Comparison of ENCODE assay signal across 13 mouse cellular contexts in genomic region chr3:66033346-66033745, GRCm38 (mm10).
A peak's percentile ranks its signal among the peaks of the same experiment; 100 is the strongest.
DNase-seq lines count a peak whose midpoint lies in the region; ATAC-seq and TF ChIP-seq lines count a peak whose summit lies in the region.
"Had no signal": no experiment of that assay in that cellular context is flagged by ENCODE, and none has a peak within 500 bp of the region (broad histone marks: within the 10 kb centered on the region; RNA-seq: fewer than 3 reads in every experiment).

No protein-coding gene starts in this region.

- ATAC-seq in kidney, embryonic 15.5 days (replicated peaks; ENCODE audit: low FRiP score): no peak
- ATAC-seq: activated CD4-positive, CD25-positive, alpha-beta regulatory T cell, adult 4 months; forebrain, embryonic 14.5 days had no signal

- TF ChIP-seq POLR2A in thymus, adult 2 months (IDR thresholded peaks at IDR 0.05; ENCODE audit: control insufficient read depth, extremely low read depth, insufficient read depth, low read length, poor library complexity): no peak

- H3K27ac ChIP-seq in kidney, embryonic 15.5 days: peak overlapping the region; percentile 32; the same call in 1 of the 2 replicates
- no peak overlapping the region for H3K27ac ChIP-seq in thymus, adult 2 months (ENCODE audit: control insufficient read depth, insufficient read depth, low read length)
- no peak overlapping the region for H3K27ac ChIP-seq in midbrain, embryonic 10.5 days (replicated peaks)
- H3K27ac ChIP-seq: embryonic facial prominence, embryonic 13.5 days had no signal

- H3K36me3 ChIP-seq in kidney, embryonic 15.5 days: no peaks in the 10 kb centered on the region
- no peaks in the 10 kb centered on the region for H3K36me3 ChIP-seq in thymus, adult 2 months (ENCODE audit: control insufficient read depth, insufficient read depth, low read length)
- no peaks in the 10 kb centered on the region for H3K36me3 ChIP-seq in midbrain, embryonic 10.5 days
- H3K36me3 ChIP-seq: embryonic facial prominence, embryonic 13.5 days had no signal

- no peak overlapping the region for H3K9ac ChIP-seq in kidney, embryonic 15.5 days
- H3K9ac ChIP-seq: embryonic facial prominence, embryonic 13.5 days had no signal

- no peaks in the 10 kb centered on the region for H3K27me3 ChIP-seq in kidney, embryonic 15.5 days
- H3K27me3 ChIP-seq in thymus, adult 2 months (ENCODE audit: control insufficient read depth, insufficient read depth, low read length): no peaks in the 10 kb centered on the region
- H3K27me3 ChIP-seq in midbrain, embryonic 10.5 days (ENCODE audit: low read depth, poor library complexity, severe bottlenecking): no peaks in the 10 kb centered on the region
- H3K27me3 ChIP-seq: embryonic facial prominence, embryonic 13.5 days had no signal

- H3K4me2 ChIP-seq in kidney, embryonic 15.5 days: no peak overlapping the region
- H3K4me2 ChIP-seq: embryonic facial prominence, embryonic 13.5 days; midbrain, embryonic 11.5 days had no signal

- DNase-seq in cerebellum, postnatal 14 days: peak; percentile 14 to 22
- no peak for DNase-seq in cerebellum, adult 9-11 months
- no peak for DNase-seq in kidney, postnatal 25 days
- peak; percentile 36 for DNase-seq in Muller cell, postnatal 12 days (ENCODE audit: inconsistent ontology term)
- peak; percentile 93 for DNase-seq in gonadal fat pad, adult 2 months (ENCODE audit: low read depth)
- DNase-seq in thymus, adult 2 months: no peak
- no peak for DNase-seq in midbrain, embryonic 10.5 days (ENCODE audit: low spot score)
- DNase-seq: cerebellum, postnatal 36 days had no signal

- peaks cover 4% of the 10 kb centered on the region; the same call in 1 of the 2 replicates for H3K4me1 ChIP-seq in kidney, embryonic 15.5 days
- H3K4me1 ChIP-seq in thymus, adult 2 months (replicated peaks; ENCODE audit: control insufficient read depth, insufficient read depth, low read length): no peaks in the 10 kb centered on the region
- no peaks in the 10 kb centered on the region for H3K4me1 ChIP-seq in midbrain, embryonic 10.5 days

- no peak overlapping the region for H3K4me3 ChIP-seq in kidney, embryonic 15.5 days (replicated peaks)
- H3K4me3 ChIP-seq in thymus, adult 2 months (ENCODE audit: control insufficient read depth, insufficient read depth, low read length): no peak overlapping the region
- no peak overlapping the region for H3K4me3 ChIP-seq in midbrain, embryonic 10.5 days
- H3K4me3 ChIP-seq: embryonic facial prominence, embryonic 13.5 days had no signal

- WGBS in kidney, embryonic 15.5 days: 55% methylated on average over 2 of the region's 2 CpGs
- 79% methylated on average over 2 of the region's 2 CpGs for WGBS in thymus, adult 2 months
- 94% methylated on average over 2 of the region's 2 CpGs for WGBS in midbrain, embryonic 10.5 days

- H3K9me3 ChIP-seq in kidney, embryonic 15.5 days (replicated peaks): no peaks in the 10 kb centered on the region
- H3K9me3 ChIP-seq in midbrain, embryonic 10.5 days (replicated peaks): 0 out of 2 replicates have a peak, but pooled peaks cover 2% of the 10 kb centered on the region
- H3K9me3 ChIP-seq: embryonic facial prominence, embryonic 13.5 days had no signal

- no peak for TF ChIP-seq CTCF in thymus, adult 2 months (IDR thresholded peaks at IDR 0.05; ENCODE audit: borderline replicate concordance, control insufficient read depth, extremely low read depth, insufficient read depth, low read length, poor library complexity)

Comparison
In these comparisons a context has a peak if more than half of its experiments do, and no peak if none do; other contexts are left out.
1. DNase-seq: peak in cerebellum, postnatal 14 days (2 of 2), Muller cell, postnatal 12 days (single experiment) and gonadal fat pad, adult 2 months (single experiment); none in cerebellum, adult 9-11 months (single experiment), kidney, postnatal 25 days (0 of 2), thymus, adult 2 months (single experiment) and midbrain, embryonic 10.5 days (single experiment).